Mouse (Mus musculus): ENCODE results near the gene Nav1.

DNA sequence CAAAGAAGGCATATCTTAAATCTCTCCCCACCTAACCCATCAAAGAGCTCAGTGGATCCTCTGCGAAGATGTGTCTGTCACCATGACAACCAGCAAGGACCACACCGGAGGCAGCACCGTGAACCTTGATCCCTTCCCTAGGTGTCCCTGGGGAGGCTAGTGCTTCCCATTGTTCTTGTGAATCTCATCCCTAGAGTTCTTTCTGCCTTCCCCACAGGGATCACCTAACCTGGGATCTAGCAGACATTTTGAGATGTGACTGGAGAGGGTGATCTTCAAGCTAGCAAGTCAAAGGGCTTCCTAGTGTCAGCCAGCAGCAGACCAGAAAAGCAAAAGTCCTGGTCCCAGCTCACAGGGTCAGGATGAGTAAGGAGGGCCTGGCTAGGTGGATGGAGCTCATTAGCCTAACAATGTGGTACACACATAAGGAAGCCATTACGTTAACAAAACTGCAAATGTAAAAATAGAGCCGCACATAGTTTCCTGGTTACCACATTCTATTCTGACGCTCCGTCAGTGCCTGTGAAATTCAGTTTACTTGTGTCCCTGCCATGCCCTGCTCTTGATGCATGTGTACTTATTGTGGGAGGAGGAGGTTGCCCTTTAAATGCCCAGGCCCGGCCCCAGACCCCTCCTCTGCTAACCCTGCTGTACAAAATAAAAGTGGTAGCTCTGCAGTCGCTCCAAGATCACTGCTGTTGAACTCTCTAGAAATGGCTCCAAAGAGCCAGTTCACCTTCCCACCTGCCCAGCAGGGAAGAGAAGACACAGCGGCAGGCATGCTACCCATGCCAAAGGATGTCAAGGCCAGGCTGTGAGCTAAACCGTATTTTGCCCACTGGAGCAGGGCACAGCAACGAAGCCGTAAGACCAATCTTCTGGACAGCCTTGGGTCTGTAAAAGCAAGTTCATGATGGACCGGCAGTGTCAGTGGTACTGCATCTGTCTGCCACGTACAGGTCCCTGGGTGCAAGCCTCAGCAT lies 6.8 kb downstream of the Nav1 start:
- TF ChIP-seq POLR2A (IDR thresholded peaks at IDR 0.05; ENCODE audit: borderline replicate concordance, insufficient read depth, low read length) (no peak), CTCF (IDR thresholded peaks at IDR 0.05; ENCODE audit: borderline replicate concordance, insufficient read depth, low read depth, low read length) (no peak)
